Mouse (Mus musculus): ENCODE measurements around the gene Kifc5b.

Gene Kifc5b

DNA sequence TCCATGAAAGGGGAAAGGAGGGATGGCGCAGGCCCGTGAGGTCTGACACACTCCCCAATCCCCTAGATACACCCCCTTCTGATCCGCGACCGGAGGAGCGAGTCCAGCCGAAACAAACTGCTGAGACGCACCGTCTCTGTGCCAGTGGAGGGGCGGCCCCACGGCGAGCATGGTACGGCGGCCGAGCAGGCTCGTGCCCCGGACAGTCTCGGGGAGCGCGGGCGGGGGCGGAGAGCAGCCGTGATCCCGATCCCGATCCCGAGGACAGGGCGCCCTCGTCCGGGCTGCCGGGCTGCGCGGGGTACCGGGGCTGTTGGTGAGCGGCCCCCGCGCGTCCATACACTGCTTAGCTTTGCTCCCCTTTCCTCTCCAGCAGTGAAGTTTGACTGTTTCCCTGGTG is 29.7 kb downstream of the Kifc5b start:
- in situ Hi-C loops (cut with MboI, MseI) = no loop called here

DNA sequence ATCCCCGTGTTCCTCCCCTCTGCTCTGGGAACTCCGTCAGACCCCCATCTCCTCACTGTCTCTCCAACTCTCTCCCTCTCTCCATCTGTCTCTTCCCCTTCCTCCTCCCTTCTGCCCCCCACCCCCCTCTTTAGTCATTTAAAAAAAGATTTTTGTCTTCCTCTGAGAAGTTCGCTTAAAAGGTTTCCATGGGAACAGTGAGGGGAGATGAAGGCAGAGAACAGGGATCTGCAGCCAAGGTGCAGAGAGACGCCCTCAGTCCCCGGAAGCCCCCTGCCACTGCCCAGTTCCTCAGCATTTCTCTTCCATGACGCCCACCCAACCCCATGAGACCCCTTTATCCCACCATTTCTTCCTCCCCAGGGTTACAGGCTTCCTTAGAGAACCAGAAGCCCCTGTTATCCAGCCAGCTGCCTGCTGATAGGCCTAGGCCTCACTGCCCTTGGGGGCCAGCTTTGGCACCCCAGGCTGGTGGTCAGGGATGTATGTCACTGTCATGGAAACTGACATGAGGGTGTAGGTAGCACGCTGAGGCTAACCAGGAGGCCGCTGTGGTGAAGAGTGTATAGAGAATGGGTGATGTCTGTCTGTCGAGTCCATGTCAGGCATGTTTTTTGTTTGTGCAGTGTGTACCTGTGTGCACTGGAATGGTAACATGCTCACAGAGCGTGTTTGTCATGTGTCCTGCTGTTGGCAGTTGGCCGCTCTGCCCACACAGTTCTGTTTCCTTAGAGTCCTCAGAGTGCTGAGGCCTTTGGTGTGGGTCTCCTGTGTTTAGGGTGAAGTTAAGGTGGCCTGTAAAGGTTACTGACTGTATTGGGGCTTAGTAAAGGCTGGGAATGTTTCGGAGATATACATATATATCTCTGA is 30.6 kb downstream of the Kifc5b start:
- in situ Hi-C loops (cut with MboI, MseI) = no loop called here

DNA sequence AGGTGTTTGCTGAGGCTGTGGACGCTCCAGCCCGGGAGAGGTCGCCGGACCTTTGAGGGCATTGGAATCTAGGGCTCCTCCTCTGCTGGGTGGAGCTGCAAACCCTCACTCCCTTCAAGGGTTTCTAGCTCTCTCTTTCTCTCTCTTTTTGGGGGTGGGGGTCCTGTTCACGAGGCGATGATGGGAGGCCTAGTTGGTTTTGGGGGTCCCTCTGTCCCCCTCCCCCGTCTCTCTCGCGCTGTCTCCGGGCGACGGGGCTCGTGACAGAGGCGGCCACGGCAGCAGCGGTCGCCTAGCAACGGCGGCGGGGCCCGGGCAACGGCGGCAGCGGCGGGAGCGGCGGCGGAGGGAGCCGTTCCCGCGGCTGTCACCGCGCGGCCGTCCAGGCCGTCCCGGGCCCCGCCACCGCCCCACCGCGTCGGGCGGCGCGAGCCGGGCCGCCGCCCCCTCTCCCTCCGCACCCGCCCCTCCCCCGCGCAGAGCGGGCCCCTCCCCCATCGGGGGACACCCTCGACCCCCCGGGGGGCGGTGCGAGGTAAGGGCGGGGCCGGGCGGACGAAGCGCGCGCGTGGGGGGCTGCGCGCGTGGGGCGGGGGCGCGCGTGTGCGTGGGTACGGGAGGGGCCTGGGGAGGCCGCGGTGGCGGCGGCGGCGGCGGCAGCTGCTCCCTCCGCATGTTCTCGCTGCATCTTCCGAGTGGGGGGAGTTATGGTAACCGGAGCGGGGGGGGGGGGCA is 31.6 kb downstream of the Kifc5b start:
- in situ Hi-C loops (cut with MboI, MseI) = no loop called here

DNA sequence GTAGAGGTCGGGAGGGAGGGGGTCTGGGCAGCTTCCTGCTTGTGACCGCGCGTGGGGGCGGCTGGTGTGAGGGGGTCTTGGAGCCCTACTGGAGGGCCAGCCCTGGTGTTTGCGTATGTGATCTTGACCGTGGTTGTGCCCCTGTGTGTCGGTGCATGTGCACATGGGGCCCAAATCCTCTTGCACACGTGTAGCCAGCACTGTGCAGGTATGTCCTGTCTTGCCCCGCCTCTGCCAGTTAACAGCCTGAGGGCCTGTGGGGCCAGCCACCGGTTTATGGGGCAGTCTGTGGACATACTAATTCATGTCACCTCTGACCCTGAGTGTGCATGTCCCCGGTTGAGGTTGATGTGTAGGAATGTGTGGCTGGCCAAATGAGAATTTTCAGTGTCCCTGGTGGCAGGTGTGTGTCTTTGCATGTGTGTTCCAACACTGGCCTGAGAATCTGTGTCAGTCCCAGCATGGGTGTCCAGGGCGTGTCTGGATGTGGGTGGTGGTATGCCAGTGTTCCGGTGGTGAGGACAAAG is 32.2 kb downstream of the Kifc5b start:
- in situ Hi-C loops (cut with MboI, MseI) = no loop called here

DNA sequence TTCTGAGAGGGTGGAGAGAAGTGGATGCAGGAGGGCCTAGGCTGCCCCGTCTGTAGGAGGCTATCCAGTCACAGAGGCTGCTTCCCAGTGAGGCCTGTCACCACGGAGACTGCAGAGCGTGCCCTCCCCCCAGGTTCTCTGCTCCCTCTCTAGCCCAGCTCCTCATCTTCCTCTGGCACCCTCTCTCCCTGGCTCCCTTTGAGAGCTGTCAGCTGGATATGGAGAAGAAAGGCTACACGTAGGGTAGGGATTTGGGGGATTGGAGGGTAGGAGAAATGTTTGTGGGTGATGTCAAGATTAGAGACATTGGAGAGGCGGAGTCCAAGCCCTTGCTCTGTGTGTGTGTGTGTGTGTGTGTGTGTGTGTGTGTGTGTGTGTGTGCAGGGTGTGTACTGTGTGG is 33.0 kb downstream of the Kifc5b start:
- in situ Hi-C loops (cut with MboI, MseI) = loop anchor here (10.0 kb wide), 1 partner anchor 1935 kb away; the partner anchor contains the start of genes Cramp1l and Ift140

DNA sequence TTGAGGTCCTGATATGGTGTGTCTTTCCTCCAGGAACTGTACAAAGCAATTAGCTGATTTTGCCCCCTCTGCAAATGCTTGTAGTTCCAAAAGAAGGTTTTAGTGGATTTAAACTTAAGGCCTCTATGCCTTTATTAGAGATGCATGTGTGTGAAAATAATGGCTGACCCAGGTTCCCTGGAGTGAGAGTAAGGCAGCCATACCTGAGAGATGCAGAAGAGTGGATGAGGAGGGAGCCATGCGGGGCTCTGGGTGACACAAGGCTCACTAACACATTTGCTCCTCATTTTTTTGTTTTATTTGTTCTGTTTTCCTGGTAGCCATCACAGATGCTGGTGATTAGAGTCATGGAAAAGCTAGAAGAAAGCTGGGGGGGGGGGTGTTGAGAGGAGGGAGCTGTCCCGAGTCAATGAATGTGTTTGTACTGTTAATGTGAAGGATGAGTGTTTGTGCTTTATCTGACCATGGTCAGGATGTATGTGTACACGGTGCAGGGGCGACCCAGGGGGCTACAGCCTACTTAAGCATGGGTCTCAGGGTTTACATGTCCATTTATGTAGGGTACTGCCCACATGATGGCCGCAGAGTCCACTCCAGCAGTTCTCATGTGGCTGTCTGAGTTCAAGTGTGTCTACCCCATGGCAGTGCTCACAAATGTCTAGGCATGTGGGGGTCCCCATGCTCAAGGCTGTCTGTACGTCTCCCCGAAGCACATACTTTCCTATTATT is 33.8 kb downstream of the Kifc5b start:
- in situ Hi-C loops (cut with MboI, MseI) = loop anchor here (10.0 kb wide), 1 partner anchor 1936 kb away; the partner anchor contains the start of genes Cramp1l and Ift140

DNA sequence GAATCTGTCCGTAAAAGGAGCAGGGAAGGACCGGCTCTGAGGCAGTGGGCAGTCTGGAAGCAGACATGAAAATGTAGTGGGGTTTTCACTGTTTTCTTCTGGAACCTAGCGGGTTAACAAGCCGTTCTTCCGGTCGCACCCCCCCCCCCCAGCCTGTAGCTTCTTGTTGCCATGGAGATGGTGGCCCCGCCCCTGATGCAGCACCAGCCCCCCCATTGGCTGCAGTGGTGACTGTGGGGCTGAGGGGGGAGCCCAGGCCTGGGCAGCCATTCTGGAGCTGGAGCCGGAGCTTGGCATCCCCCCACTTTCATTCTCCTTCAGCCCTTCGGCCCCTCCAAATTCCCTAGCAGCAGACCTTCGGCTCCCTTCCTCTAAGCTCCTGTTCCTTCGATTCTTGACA is 34.5 kb downstream of the Kifc5b start:
- in situ Hi-C loops (cut with MboI, MseI) = loop anchor here (10.0 kb wide), 1 partner anchor 1937 kb away; the partner anchor contains the start of genes Cramp1l and Ift140

DNA sequence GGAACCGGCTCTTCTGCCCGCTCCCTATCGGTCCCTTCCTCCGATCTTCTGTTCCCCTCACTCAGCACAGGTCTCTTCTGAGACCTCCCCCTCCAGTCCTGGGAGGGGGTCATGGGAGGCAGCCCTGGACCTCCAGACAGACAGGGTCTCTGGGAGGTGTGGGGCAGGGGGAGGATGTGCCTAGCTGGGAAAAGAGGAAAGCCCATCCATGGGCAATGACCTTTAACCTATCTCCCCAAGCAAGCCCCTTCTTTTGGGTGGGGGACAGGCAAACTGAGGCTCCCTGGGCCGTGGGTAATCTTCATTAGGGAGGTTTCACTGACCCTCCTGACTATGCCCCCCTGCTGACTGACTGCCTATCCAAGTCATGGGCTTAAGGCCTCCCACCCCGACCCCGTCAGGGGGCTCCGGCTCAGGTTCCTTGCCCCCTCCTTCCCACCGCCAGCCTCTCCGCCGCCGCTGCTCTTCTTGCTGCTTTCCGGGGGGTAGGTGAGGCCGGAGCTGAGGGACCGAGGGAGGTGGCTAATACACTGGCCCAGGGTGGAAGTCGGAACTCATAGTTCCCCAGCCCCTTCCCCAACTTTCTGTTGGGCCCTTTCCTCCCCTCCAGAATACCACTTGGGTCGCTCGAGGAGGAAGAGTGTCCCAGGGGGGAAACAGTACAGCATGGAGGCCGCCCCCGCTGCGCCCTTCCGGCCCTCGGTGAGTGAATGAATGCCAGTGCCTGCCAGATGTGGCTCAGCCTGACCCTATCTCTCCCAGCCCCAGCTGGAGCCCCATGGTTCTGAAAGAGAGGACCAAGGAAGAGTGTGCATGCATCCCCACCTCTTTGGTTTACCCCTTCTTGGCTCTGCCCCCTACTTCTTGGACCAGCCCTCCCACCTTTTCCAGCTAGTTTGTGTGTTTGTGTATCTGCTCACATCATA is 35.3 kb downstream of the Kifc5b start:
- in situ Hi-C loops (cut with MboI, MseI) = loop anchor here (10.0 kb wide), 1 partner anchor 1937 kb away; the partner anchor contains the start of genes Cramp1l and Ift140

DNA sequence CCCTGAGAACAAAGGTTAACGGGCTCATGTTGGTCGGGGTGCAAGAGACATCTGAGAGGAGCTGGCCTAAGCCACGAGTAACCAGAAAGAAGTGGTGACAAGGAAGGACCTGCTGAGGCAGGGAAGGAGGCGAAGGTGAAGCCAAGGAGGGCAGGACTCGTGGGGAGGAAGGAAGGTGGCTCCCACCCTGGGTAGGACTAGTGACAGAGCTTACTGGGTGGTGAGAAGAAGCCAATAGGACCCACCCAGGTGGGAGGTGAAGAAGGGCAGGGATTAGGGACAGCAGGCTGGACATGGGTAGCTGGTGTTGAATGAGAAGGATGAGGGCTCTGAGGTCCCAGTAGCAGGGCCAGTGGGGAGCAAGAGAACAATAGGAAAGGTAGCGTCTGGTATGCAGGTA is 36.3 kb downstream of the Kifc5b start:
- in situ Hi-C loops (cut with MboI, MseI) = loop anchor here (10.0 kb wide), 1 partner anchor 1938 kb away; the partner anchor contains the start of genes Cramp1l and Ift140

DNA sequence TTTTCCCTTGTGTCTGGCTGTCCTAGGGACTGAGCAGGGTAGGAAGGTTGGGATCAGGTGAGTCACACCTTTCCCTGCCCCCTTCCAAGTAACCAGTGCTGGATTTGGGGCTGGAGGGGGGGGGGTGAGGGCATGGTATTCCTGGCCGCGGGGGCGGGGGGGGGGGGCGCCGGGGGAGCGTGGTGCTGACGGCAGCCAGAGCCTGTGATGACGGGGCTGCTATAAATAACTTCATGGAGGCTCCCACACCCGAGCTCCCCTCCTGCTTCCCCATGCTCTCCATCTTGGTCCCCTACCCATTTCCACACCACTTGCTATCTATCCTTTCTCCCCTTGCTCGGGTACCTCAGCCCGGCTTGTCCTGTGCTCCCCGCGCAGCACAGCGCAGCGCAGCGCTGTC is 36.8 kb downstream of the Kifc5b start:
- in situ Hi-C loops (cut with MboI, MseI) = loop anchor here (10.0 kb wide), 1 partner anchor 1939 kb away; the partner anchor contains the start of genes Cramp1l and Ift140

DNA sequence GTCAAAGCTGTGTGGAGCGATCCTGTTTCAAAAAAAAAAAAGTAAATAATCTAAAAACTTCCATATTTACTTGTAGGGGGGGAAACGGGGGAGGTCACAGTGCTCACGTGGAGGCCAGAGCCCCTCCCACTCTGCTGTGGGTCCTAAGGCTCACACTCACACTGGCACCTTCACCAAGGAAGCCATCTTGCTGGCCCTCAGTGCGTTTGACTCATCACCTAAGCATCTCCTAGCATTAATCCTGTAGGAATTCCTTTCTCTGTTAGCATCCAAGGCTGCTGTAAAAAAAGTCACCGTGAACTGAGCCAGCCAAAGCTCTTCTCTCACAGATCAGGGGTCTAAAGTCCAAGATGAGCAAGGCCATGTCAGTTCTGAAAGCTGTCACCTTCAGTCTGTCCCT is 39.4 kb downstream of the Kifc5b start:
- in situ Hi-C loops (cut with MboI, MseI) = loop anchor here (10.0 kb wide), 1 partner anchor 1942 kb away; the partner anchor contains the start of genes Cramp1l and Ift140

DNA sequence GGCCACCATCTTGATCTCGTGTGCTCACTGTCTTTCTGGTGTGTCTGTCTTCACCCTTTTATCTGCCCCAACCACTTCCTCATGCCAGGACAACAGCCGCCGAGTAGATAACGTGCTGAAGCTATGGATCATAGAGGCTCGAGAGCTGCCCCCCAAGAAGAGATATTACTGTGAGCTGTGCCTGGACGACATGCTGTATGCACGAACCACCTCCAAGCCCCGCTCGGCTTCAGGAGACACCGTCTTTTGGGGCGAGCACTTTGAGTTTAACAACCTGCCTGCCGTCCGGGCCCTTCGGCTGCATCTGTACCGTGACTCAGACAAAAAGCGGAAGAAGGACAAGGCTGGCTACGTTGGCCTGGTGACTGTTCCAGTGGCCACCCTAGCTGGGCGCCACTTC is 40.0 kb downstream of the Kifc5b start:
- in situ Hi-C loops (cut with MboI, MseI) = loop anchor here (10.0 kb wide), 1 partner anchor 1942 kb away; the partner anchor contains the start of genes Cramp1l and Ift140

DNA sequence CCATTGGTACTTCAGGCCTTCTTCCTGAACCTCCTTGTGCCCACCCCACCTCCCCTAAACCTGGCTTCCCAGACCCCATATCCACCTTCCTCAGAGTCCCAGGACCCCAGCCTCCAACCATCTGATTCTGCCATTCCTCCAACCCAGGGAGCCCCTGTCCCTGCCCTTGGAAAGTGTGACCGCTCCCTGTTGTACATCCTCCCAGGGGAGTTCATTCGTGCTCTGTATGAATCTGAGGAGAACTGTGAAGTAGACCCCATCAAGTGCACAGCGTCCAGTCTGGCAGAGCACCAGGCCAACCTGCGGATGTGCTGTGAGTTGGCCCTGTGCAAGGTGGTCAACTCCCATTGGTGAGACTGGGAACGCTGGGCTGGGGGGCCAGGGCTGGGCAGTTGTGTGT is 41.0 kb downstream of the Kifc5b start:
- in situ Hi-C loops (cut with MboI, MseI) = loop anchor here (10.0 kb wide), 1 partner anchor 1943 kb away; the partner anchor contains the start of genes Cramp1l and Ift140

DNA sequence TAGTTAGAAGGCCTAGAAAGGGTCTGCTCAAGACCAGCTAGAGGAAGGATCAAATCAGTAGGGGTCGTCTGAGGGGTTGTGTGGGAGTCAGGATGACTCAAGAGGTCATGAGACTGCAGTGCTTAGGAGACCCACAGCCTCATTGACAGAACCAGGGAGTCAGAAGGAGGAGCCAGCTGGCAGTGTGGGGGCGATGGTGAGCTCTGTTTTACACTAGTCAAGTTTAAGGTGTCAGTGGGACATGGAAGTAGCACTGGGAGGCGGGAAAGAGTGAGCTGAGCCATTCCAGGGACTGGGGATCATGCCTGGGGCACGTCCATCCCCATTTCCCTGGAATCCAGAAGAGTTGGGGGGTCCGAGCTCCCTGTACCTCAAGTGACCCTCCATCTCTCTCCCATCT is 42.0 kb downstream of the Kifc5b start:
- in situ Hi-C loops (cut with MboI, MseI) = loop anchor here (10.0 kb wide), 1 partner anchor 1944 kb away; the partner anchor contains the start of genes Cramp1l and Ift140

DNA sequence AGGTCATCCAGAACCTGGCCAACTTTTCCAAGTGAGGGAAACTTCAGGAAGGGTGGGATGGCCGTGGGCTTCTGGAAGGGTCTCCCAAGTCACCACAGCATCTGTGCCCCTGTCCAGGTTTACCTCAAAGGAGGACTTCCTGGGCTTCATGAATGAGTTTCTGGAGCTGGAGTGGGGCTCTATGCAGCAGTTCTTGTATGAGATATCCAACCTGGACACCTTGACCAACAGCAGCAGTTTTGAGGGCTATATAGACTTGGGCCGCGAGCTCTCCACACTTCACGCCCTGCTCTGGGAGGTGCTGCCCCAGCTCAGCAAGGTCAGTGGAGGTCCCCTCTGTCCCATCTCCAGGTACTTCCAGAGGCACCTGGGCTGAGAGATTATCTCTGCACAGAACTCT is 42.9 kb downstream of the Kifc5b start:
- in situ Hi-C loops (cut with MboI, MseI) = loop anchor here (10.0 kb wide), 1 partner anchor 1945 kb away; the partner anchor contains the start of genes Cramp1l and Ift140

DNA sequence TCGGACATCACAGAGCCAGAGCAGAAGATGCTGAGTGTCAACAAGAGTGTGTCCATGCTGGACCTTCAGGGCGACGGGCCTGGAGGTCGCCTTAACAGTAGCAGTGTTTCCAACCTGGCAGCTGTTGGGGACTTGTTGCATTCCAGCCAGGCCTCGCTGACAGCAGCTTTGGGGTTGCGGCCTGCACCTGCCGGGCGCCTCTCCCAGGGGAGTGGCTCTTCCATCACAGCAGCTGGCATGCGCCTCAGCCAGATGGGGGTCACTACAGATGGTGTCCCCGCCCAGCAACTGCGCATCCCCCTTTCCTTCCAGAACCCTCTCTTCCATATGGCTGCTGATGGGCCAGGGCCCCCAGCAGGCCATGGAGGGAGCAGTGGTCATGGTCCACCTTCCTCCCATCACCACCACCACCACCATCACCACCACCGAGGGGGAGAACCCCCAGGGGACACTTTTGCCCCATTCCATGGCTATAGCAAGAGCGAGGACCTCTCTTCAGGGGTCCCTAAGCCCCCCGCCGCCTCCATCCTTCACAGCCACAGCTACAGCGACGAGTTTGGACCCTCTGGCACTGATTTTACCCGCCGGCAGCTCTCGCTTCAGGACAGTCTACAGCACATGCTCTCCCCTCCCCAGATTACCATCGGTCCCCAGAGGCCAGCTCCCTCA is 44.8 kb downstream of the Kifc5b start:
- in situ Hi-C loops (cut with MboI, MseI) = no loop called here

DNA sequence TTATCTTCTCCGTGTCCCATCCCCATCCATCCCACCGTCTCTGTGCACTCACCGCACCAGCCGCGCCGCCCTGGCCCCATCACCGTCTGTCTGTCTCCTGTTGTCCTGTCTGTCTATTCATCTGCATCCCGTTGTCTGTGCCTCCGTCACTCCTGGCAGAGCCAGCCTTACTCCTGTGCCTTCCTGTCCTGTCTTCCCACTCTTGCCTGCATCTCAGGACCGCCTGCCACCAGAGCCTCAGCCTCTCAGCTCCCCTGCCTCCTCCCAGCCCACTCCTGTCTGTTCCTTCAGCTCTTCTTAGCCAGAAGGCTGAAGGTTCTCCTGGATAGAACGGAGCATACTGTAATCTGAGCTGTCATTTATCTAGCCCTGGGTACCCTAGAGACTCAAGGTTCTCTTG is 50.1 kb downstream of the Kifc5b start:
- in situ Hi-C loops (cut with MboI, MseI) = no loop called here

DNA sequence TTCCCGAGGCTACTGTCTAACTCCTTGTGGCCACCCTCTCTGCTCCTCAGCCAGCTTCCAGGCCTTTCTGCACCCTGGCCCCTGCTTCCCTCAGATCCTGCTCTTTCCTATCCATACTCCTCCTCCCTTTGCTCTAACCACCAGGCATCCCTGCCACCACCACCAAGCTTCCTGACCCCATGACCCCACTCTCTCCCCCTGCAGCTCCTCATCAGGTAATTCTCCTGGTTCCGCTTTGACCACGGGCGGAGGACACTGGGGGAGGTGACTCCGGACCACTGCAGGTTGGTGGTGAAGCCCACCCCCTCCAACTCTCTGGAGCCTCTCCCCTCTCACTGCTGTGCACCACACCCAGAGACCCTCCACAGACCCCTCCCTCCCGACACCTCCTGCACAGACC is 50.6 kb downstream of the Kifc5b start:
- in situ Hi-C loops (cut with MboI, MseI) = no loop called here

DNA sequence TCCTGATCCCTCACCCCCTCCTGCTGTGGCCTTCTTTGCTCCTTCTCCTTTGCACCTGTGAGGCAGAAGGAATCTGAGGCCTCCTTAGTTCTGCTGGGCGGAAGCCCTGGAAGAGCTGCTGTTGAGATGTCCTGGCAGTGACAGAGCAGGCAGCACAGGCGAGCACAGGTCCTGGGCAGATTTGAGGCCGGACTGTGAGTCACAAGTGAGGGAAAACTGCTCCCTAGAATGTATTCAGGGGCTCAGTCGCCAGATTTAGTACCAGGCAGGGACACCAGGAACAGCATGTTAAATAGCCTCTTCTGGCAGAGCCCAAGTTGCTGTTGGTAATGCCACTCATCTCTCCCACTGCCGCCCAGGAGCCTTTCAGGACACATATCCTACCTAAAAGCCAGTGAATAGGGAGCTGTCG is 51.3 kb downstream of the Kifc5b start:
- in situ Hi-C loops (cut with MboI, MseI) = no loop called here
